Mouse (Mus musculus) thymus, adult 2 months (tissue): ENCODE measurements at regions not wholly inside any gene's neighbourhood (a gene's known extent, or its start where the extent isn't known, plus 50 kb on each side); places are given as distances from the start of the nearest gene placed in this dataset.

Experiments
- DNase-seq: peaks from one replicate; pipeline ENCODE4 v3.0.0; 2021
- H3K27ac ChIP-seq: fragments of 200-500 bp; 2 replicates; pipeline ENCODE4 v1.5.1; 2012; ENCODE audit warnings: low read length, control low read depth; ENCODE audit not compliant: control insufficient read depth, insufficient read depth
- H3K27me3 ChIP-seq: fragments of 200-500 bp; 2 replicates; pipeline ENCODE4 v1.6.1; 2012; ENCODE audit warnings: mild to moderate bottlenecking, low read length, moderate library complexity, mixed read lengths; ENCODE audit not compliant: control insufficient read depth, insufficient read depth
- H3K36me3 ChIP-seq: fragments of 200-500 bp; 2 replicates; pipeline ENCODE4 v1.6.1; 2012; ENCODE audit warnings: mild to moderate bottlenecking, low read length, moderate library complexity; ENCODE audit not compliant: control insufficient read depth, insufficient read depth
- H3K4me1 ChIP-seq: fragments of 200-500 bp; replicated peaks from 2 replicates; pipeline ENCODE4 v1.6.1; 2012; ENCODE audit warnings: low read length; ENCODE audit not compliant: control insufficient read depth, insufficient read depth
- H3K4me3 ChIP-seq: fragments of 200-500 bp; 2 replicates; pipeline ENCODE4 v1.5.1; 2012; ENCODE audit warnings: mild to moderate bottlenecking, low read length, control low read depth, moderate library complexity; ENCODE audit not compliant: control insufficient read depth, insufficient read depth
- CTCF ChIP-seq: fragments of 200-500 bp; IDR thresholded peaks from 2 replicates; pipeline ENCODE4 v1.5.1; 2012; ENCODE audit warnings: mild to moderate bottlenecking, control low read depth, low read length, moderate library complexity, borderline replicate concordance; ENCODE audit not compliant: control insufficient read depth, poor library complexity, insufficient read depth; ENCODE audit errors: extremely low read depth
- POLR2A ChIP-seq: fragments of 200-500 bp; IDR thresholded peaks from 2 replicates; pipeline ENCODE4 v1.6.1; 2012; ENCODE audit warnings: mild to moderate bottlenecking, low read length, control low read depth, moderate library complexity; ENCODE audit not compliant: control insufficient read depth, poor library complexity, insufficient read depth; ENCODE audit errors: extremely low read depth
- WGBS: fragments of 180-500 bp; shearing (Covaris S2); methylation state at CpG from one replicate; pipeline ENCODE4 v1.1.7; 2018; 5-methylcytosine and 5-hydroxymethylcytosine counted together

GRCm38 (mm10) chr1:83569991-83570390, 162.0 kb upstream of the Sphkap start:
- H3K27ac ChIP-seq = no peak overlapping the region
- H3K4me1 ChIP-seq = no peaks in the 10 kb centered on the region
- no peak overlapping the region for H3K4me3 ChIP-seq
- no peaks in the 10 kb centered on the region for H3K36me3 ChIP-seq
- no peak for DNase-seq
- TF ChIP-seq POLR2A = no peak
- no peak for TF ChIP-seq CTCF
- 89% methylated on average over 5 of the region's 5 CpGs for WGBS
- no peaks in the 10 kb centered on the region for H3K27me3 ChIP-seq

DNA sequence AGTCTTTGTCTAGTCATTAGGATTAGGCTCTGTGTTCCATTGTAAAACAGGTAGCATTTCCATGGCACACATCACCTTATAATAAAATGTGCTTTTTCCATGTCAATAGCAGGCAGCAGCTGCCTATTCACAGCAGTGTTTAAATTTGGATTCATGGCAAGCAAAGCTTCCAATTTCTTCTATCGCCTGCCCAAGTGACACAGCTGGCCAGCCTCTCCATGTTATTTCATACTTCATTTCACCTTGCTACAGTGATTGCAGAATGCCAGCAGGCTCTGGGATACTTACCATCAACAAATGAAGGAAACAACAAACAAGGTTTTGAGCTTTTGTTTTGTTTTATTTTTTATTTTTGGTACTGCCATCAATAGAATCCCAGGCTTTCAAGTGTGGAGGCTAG, 160.7 kb upstream of the Sphkap start:
- no peak for DNase-seq
- no peak for TF ChIP-seq POLR2A
- TF ChIP-seq CTCF = no peak
- WGBS = 91% methylated on average over 1 of the region's 1 CpGs

DNA sequence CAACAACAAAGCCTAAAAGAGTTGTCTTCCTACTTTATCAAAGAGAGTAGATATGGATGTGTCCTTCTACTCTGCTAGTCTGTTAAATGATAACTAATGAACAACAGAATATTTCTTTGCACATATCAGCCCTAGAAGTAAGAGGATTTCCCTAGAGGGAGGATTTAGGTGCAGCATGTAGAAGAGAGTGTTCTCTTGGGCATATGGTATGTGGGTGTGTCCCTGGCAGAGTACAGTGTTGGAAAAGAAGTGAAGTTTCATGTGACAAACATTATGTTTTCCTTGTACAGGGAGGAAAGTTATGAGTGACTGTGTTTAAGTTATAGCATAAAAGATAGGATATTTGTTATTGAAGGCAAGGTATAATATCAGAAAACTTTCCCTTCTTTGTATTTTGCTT, 143.6 kb upstream of the Sphkap start:
- H3K27ac ChIP-seq = no peak overlapping the region
- H3K4me3 ChIP-seq = no peak overlapping the region
- no peaks in the 10 kb centered on the region for H3K27me3 ChIP-seq
- no peaks in the 10 kb centered on the region for H3K36me3 ChIP-seq
- DNase-seq = no peak
- H3K4me1 ChIP-seq = no peaks in the 10 kb centered on the region
- TF ChIP-seq CTCF (no peak), POLR2A (no peak)

More for the DNA sequence above, 160.7 kb upstream of the Sphkap start:
- H3K4me3 ChIP-seq = no peak overlapping the region
- no peaks in the 10 kb centered on the region for H3K4me1 ChIP-seq
- H3K36me3 ChIP-seq = no peaks in the 10 kb centered on the region
- H3K27me3 ChIP-seq = no peaks in the 10 kb centered on the region
- no peak overlapping the region for H3K27ac ChIP-seq

DNA sequence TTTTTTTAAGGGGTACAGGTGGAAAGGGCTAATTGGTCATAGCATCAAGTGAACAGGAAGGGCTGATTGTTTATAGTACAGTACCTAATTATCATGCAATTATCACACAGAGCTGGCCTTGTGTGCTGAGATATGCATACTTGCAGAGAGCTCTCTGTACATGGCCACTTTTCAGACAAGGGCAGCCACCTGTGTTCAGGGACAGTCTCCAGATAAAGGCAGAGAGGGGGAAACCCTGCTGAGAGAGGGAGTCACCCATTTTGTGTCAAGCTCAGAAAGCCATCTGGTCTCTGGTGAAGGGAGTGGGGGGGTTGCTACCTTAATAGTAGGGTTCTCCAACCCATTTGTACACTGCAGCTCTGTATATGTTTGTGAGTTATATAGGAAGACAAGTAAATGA, 127.5 kb upstream of the Sphkap start:
- H3K4me1 ChIP-seq = no peaks in the 10 kb centered on the region
- TF ChIP-seq CTCF (no peak), POLR2A (no peak)
- no peak overlapping the region for H3K4me3 ChIP-seq
- no peaks in the 10 kb centered on the region for H3K27me3 ChIP-seq
- no peaks in the 10 kb centered on the region for H3K36me3 ChIP-seq
- H3K27ac ChIP-seq = no peak overlapping the region
- no peak for DNase-seq

- no peak for DNase-seq
- no peaks in the 10 kb centered on the region for H3K4me1 ChIP-seq
- H3K27ac ChIP-seq = no peak overlapping the region
- no peak overlapping the region for H3K4me3 ChIP-seq
- WGBS = 51% methylated on average over 1 of the region's 1 CpGs
- no peaks in the 10 kb centered on the region for H3K27me3 ChIP-seq
- TF ChIP-seq CTCF = no peak
- TF ChIP-seq POLR2A = no peak
- H3K36me3 ChIP-seq = no peaks in the 10 kb centered on the region
Measured at GRCm38 (mm10) chr1:83527803-83528202, 119.8 kb upstream of the Sphkap start.

DNA sequence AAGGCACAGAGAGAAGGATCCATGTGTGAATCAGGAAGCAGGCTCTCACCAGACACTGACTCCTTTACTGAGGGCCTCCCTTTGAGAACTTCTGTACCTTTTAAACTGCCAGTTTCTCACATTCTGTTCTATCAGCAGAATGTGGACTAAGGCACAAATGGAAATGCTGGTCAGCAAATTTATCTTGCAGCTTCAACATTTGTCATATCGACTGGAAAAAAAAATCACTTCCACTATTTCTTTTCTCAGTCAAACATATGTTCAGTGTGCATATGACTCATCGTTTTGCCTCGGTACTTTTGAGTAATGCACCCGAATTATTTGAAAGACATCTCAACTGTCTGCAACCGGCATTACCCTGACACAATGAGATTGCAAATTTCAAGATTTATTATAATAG, 101.4 kb upstream of the Sphkap start:
- Histone ChIP-seq H3K27ac (no peak overlapping the region), H3K4me3 (no peak overlapping the region), H3K4me1 (no peaks in the 10 kb centered on the region), H3K36me3 (no peaks in the 10 kb centered on the region), H3K27me3 (no peaks in the 10 kb centered on the region)
- TF ChIP-seq POLR2A = no peak
- no peak for DNase-seq
- WGBS = 52% methylated on average over 5 of the region's 5 CpGs

- WGBS = 79% methylated on average over 2 of the region's 2 CpGs
- Histone ChIP-seq H3K4me3 (no peak overlapping the region), H3K27me3 (no peaks in the 10 kb centered on the region), H3K36me3 (no peaks in the 10 kb centered on the region), H3K27ac (no peak overlapping the region), H3K4me1 (no peaks in the 10 kb centered on the region)
- no peak for DNase-seq
- TF ChIP-seq CTCF = no peak
- no peak for TF ChIP-seq POLR2A
Measured at GRCm38 (mm10) chr1:83505386-83505785, 97.4 kb upstream of the Sphkap start.
